Mouse (Mus musculus): ENCODE results near the gene Olfr794.

DNA sequence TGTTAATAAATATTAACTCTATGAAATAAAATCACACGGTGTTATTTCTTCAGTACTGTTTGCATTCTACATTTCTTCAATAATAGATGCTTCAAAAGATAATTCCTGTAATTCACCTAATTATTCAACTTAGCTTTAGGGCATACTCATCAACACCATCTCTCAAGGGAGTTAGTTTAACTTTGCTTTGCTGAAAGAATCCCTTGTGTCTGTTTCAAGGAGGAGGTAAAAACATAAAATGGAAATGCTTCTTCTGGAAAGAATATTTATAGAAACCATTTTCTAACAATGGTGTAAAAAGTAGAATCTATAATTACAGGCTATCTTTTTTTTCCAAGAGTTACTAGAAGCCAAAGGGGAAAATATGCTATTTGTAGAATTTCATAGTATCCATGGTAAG lies 28.6 kb upstream of the Olfr794 start, which contains the start of gene Olfr792:
- TF ChIP-seq POLR2A (IDR thresholded peaks at IDR 0.05; ENCODE audit: low read depth, low read length): no peak
- TF ChIP-seq CTCF (conservative IDR thresholded peaks at IDR 0.05; ENCODE audit: insufficient read depth, insufficient read length, low read depth, low read length): no peak
